Mouse (Mus musculus) megakaryocyte progenitor cell, adult 5-6 weeks (primary cell): ENCODE results near the gene Zfp687. TPM values are rescaled to one million over a fixed set of nuclear protein-coding genes. Genes with fewer than 3 reads are reported as not detected.
A peak's percentile ranks its signal among the peaks of the same experiment; 100 is the strongest.

Experiments
- ATAC-seq: replicated peaks from 2 replicates; pipeline ENCODE4 v1.8.0; 2016; ENCODE audit warnings: mild to moderate bottlenecking, moderate TSS enrichment, inconsistent platforms; ENCODE audit not compliant: poor library complexity
- total RNA-seq, 2 experiments: library from RNA; stranded (forward) in 1 of 2; stranded (reverse) in 1 of 2; fragments of 157-497, 149-512 nt in 1 of 2; fragments of 200-1000 nt in 1 of 2; gene quantifications; 2 replicates each; pipeline versions ENCODE4 v1.2.3 to v1.2.4; 2015 to 2017

The Zfp687 gene
- total RNA-seq, 2 experiments from 2014 or later, result 21.3 to 21.5 TPM

GRCm38 (mm10) chr3:95018741-95019140 is 3.5 kb upstream of the Zfp687 start:
- ATAC-seq, result no peak

GRCm38 (mm10) chr3:95016532-95017056 is 1.3 kb upstream of the Zfp687 start:
- ATAC-seq, result no peak

DNA sequence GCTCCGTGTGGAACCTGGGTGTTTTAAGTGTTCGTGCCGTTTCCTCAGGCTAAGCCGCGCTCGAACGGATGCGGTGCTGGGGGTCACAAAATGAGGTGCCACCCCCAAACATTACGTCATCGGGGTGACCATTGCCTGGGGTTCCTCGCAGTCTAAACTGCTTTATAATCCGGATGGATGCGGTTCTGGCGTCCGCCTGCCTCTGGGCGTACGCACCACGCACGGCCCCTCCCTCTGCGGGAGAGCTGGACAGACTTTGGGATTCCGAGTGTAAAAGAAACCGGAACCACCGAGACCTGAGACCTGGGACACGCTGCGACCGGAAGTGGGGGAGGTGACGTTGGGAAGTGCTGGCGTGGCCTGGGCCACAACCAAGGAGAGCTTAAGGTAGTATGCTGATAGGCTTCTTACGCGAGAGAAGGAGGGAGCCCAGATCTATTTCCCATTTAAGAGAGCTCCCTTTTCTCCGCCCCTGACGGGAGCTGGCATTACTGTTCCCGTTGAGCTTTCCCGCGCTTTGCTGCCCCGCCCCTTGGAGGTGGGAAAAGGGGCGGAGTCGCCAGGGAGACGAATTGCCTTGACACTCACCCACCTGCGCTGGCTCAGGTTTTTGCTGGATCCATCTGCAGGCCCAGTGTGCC is 763 bp upstream of the Zfp687 start:
- ATAC-seq, result peak; percentile 62

DNA sequence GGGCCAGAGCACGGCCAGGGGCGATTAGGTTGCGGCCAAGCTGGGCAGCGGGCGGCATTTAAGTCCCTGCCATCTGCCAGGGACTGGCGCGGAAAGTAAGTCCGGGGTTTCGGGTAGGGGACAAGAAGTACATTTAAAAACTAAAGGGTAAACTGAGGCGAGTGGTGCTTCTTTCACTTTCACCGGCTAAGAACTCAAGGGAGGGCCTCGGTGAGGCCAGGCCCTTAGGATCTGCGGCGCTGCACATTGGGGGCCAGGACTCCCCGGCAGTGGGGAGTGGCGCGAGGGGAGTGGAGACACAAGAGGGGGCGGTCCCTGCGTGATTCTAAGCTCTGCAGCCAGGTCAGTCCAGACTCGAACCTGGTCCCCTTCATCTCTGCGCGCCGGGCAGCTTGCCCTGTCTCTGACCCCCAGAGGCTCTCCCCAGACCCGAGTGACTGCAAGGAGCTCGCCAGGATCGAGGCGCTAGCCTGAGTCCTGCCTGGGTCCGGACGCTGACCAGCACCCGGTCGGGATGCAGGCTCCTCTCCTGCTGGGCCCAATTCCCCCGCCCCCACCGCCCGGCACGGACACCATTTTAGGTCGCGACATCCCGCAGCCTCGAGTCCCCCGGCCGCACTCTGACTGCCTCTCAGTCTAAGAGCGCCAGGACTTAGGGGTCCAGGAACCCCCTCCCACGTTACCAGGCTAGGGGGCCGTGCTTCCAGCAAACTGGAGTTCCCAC is 658 bp downstream of the Zfp687 start:
- ATAC-seq, result peak; percentile 21; the same call in 1 of the 2 replicates

- ATAC-seq, result no peak
These were observed 1.4 kb downstream of the Zfp687 start for GRCm38 (mm10) chr3:95013699-95014427.

- ATAC-seq, result no peak
These were observed 2.3 kb downstream of the Zfp687 start for GRCm38 (mm10) chr3:95012982-95013381.

GRCm38 (mm10) chr3:95010396-95010795 is 4.9 kb downstream of the Zfp687 start:
- no peak for ATAC-seq

GRCm38 (mm10) chr3:95007706-95008105 is 7.5 kb downstream of the Zfp687 start:
- no peak for ATAC-seq

DNA sequence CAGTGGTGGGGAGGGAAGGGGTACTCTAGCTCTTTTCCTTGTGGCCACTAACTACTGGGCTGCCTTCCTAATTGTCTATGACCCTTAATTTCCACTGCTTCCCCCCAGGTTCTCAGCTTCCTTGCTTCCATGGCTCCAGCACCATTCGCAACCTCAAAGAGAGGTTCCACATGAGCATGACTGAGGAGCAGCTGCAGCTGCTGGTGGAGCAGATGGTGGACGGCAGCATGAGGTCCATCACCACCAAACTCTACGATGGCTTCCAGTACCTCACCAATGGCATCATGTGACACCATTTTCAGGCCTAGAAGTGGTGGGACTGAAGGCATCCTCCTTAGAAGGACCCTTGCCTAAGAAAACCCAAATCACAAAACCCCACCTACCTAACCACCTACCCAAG is 9.6 kb downstream of the Zfp687 start:
- no peak for ATAC-seq

DNA sequence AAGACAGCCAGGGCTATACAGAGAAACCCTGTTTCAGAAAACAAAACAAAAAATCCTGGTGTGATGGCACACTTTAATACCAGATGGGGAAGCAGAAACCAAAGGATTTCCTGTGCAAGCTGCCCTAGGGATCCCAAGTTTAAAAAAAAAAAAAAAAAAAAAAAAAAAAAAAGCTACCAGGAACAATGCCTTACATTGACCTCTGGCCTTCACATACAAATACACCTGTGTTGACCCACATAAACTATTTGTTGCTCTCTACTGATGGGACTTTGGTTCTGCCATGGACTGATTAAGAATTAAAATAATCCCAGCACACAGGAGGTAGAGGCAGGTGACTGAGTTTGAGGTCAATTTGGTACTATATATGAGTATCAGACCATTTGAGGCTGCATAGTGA is 12.0 kb downstream of the Zfp687 start:
- ATAC-seq, result no peak

DNA sequence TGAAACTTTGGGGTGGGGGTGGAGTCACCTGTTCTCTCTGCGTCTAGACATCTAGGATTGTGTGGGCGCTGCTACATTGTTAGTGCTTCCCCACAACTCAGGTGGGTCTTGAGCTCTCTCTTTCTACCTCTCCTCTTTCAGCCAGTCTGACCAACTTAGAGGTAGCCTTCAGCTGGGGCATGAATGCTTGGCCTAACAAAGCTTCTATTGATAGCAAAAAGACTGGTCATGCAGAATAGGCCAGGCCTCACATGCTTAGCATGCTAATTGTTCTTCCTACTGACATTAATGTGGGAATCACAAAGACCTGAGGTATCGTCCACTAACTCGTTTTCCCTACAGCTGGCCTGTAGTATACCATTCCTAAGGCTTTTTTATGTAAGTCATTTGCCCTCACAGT is 12.7 kb downstream of the Zfp687 start:
- ATAC-seq, result no peak

DNA sequence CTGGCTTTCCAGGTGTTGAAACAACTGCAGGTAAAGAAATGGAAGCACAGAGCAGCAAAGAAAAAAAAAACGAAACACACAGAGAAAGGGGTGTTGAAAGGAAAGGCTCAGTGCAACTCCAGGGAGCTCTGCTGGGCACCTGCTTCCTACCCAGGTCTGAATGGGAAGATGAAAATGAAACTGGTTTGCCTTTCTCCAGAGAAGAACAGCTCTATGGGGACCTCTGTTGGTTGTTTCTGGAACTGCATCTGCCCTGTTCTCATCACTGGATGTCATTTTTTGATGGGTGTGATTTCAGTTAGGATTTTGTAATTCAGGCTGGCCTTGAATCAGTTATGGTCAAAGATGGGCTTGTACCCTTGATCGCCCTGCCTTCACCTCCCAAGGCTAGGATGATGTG is 18.3 kb downstream of the Zfp687 start:
- peak; percentile 98 for ATAC-seq

DNA sequence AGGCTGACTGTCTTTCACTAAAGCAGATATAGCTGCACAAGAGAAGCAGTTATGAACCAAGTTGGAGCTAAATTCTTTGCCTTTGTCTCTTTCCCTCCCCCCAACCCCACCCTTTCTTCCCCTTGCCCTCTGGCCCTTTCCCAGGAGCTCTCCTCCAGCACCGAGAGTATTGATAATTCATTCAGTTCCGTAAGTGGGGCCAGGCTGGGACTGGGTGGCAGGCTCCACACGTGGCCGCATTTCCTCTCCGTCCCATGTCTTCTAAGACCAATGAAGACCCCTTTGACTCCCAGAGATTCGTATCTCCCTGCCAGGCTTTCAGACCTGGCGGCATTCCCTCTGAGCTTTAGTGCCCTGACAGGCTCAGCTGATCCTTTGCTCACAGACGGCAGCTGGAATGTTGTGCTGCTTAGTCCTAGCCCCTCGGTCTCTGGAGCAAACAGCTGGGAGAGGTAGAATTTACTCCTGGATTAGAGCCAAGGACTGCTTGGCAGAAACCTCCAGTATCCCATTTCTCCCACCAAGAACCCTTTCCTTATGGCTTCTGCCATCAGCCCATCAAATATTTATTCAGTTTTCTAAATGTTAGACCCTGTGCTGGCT is 26.0 kb downstream of the Zfp687 start:
- no peak for ATAC-seq

DNA sequence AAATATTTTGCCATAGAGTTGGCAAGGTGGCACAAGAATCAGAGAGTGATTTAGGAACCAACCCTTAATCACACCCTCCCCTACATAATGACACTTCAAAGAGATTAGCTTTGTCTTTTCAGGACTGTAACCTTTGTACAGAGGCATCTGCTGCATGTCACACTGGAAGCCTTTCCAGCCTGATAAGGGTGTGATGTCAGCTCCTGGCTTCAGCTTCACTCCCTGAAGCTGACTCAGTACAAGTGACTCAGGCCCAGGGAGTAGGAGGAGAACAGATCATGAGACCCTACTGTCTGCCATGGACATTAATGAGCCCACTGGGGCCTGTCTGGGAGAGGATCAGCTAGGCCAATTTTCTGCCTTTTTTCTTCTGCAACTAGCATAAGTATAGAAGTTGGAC is 27.7 kb downstream of the Zfp687 start:
- peak; percentile 91 for ATAC-seq

GRCm38 (mm10) chr3:94985513-94985912 is 29.7 kb downstream of the Zfp687 start:
- no peak for ATAC-seq

DNA sequence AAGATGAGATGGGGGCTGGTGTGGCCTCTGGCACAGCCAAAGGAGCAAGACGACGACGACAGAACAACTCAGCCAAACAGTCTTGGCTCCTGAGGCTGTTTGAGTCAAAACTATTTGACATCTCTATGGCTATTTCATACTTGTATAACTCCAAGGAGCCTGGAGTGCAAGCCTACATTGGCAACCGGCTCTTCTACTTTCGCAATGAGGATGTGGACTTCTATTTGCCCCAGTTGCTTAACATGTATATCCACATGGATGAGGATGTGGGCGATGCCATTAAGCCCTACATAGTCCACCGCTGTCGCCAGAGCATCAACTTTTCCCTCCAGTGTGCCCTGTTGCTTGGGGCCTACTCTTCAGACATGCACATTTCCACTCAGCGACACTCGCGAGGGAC is 30.9 kb downstream of the Zfp687 start:
- ATAC-seq, result no peak

DNA sequence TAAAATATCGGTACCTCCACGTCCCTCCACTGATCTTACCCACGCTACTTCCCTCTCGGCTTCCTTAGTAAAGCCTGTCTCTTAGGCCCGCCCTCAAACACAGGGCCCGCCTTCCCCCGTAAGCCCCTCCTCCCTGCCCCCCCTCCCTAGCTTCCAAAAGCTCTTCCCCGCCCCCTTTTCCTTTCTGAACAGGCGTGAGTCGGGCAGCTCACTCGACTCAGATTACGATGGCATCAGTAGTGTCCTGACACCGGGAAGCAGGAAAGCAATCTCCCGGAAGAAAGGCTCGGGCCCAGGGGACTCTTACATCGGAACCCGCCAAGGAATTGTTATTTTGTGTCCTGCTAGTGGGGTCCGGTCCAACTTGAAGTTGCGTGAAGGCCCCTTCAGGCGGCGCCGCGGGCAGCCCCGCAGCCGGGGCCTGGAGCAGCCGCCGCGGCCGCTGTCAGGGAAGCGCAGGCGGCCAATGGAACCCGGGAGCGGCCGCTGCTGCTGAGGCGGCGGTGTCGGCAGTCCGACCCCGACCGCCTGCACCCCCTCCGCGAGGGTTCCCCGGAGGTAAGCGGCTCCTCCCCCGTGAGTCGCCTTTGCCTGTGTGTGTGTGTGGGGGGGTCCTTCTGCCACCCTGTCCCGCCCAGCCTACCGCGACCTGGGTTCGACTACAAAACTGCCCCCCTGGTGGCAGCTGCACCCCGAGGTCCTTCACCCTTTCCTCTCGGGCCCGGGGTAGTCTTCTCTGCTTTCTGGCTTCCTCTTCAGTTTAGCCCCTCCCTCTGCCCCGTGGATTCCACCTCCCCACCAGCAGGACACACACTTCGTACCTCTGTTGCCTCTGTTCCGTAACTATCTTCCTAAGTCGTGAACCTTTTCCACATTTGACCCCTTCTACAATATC is 40.5 kb downstream of the Zfp687 start, which contains the start of gene Pi4kb:
Pi4kb (plus strand) TSS at position 204 of the 895 bp plus-strand sequence.
- ATAC-seq, result peak; percentile 88

DNA sequence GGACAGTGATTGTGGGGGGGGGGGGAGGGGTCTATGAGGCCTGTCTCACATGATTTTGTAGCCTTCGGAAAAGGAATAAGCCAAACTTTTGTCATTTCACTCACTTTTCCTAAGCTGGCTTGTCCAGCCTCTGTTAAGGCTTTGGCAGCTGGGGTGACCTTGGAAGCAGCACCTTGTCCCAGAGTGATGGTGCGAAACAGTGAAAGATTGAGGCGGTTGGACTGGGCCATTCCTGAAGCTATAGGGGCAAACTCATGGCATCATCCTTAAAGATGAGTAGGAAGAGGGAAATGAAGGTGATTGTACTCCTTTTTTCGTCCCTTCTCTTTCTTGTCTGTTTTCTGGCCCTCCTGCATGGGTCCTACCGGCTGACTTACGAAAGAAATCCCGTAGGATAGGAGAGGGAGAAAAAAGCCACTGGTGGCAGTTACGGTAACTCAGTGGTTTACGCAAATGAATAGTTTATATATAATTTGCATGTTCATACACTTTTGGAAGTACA is 41.2 kb downstream of the Zfp687 start:
- ATAC-seq, result peak; percentile 12; the same call in 1 of the 2 replicates

DNA sequence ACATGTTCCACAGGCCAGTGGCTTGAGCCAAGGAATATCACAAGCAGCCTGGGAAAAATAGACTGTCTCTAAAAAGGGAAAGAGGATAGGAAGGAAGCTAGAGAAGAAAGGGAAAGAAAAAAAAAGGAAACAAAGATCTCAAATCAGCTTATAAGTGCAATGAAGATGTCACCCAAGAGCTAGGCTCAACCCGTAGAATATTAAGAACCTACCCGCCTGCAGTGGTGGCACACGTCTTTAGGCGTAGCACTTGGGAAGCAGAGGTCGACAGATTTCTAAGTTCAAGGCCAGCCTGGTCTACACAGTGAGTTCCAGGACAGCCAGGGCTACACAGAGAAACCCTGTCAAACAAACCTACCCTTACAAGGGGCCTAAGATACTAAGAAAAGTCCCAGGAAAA is 41.6 kb downstream of the Zfp687 start:
- no peak for ATAC-seq

- no peak for ATAC-seq
These were observed 42.7 kb downstream of the Zfp687 start for GRCm38 (mm10) chr3:94972552-94972951.
